Mouse (Mus musculus) olfactory bulb, adult 2 months (tissue): Measurements from ENCODE around the gene Primpol.

Experiments
- CTCF ChIP-seq: fragments of 200-500 bp; IDR thresholded peaks from 2 replicates; pipeline ENCODE4 v1.5.1; 2012; ENCODE audit warnings: low read depth, mild to moderate bottlenecking, low read length, moderate library complexity; ENCODE audit not compliant: insufficient read depth
- POLR2A ChIP-seq: fragments of 200-500 bp; IDR thresholded peaks from 2 replicates; pipeline ENCODE4 v1.6.1; 2012; ENCODE audit warnings: mild to moderate bottlenecking, low read depth, low read length, moderate library complexity; ENCODE audit not compliant: insufficient read depth

GRCm38 (mm10) chr8:46566914-46567529, 50.0 kb downstream of the Primpol start:
- TF ChIP-seq POLR2A, result no peak
- no peak for TF ChIP-seq CTCF
